Mouse (Mus musculus) midbrain, embryonic 12.5 days (tissue): Measurements from ENCODE around the gene Ufsp2. TPM values are rescaled to one million over a fixed set of nuclear protein-coding genes. Genes with fewer than 3 reads are reported as not detected.
A peak's percentile ranks its signal among the peaks of the same experiment; 100 is the strongest.

ENCODE experiments used
- ATAC-seq: fragments of 200-750 bp; cut with Nextera tagmentation; 2 replicates; pipeline ENCODE4 v1.8.0; 2017; ENCODE audit warnings: low read depth, moderate TSS enrichment, moderate library complexity; ENCODE audit not compliant: low FRiP score
- H3K27ac ChIP-seq: fragments of 300-500 bp; sonication (generic); replicated peaks from 2 replicates; pipeline ENCODE4 v1.5.1; 2016; ENCODE audit warnings: mild to moderate bottlenecking
- H3K27me3 ChIP-seq: fragments of 300-500 bp; sonication (generic); 2 replicates; pipeline ENCODE4 v1.6.1; 2016; ENCODE audit warnings: mild to moderate bottlenecking
- H3K36me3 ChIP-seq: fragments of 300-500 bp; sonication (generic); 2 replicates; pipeline ENCODE4 v1.6.1; 2016
- H3K4me1 ChIP-seq: fragments of 300-500 bp; sonication (generic); 2 replicates; pipeline ENCODE4 v1.6.1; 2016
- H3K4me2 ChIP-seq: fragments of 300-500 bp; sonication (generic); replicated peaks from 2 replicates; pipeline ENCODE4 v1.6.1; 2016; ENCODE audit warnings: mild to moderate bottlenecking, moderate library complexity
- H3K4me3 ChIP-seq: fragments of 300-500 bp; sonication (generic); 2 replicates; pipeline ENCODE4 v1.5.1; 2016; ENCODE audit warnings: mild to moderate bottlenecking
- H3K9ac ChIP-seq: fragments of 300-500 bp; sonication (generic); replicated peaks from 2 replicates; pipeline ENCODE4 v1.6.1; 2016; ENCODE audit warnings: mild to moderate bottlenecking, moderate library complexity
- H3K9me3 ChIP-seq: fragments of 300-500 bp; sonication (generic); 2 replicates; pipeline ENCODE4 v1.6.1; 2016; ENCODE audit warnings: mild to moderate bottlenecking
- WGBS: fragments of 180-500 bp; shearing (Covaris S2); methylation state at CpG from one replicate; pipeline ENCODE4 v1.1.7; 2016; 5-methylcytosine and 5-hydroxymethylcytosine counted together
- polyA plus RNA-seq: library from polyadenylated mRNA; unstranded; fragments of >200 nt; fragmentation: Nextera tagmentation; extraction: Ambion mirVana; gene quantifications from 2 replicates; pipeline ENCODE4 v1.2.1, GENCODE M21; 2016

Ufsp2 gene
- 54.5 and 56.5 TPM in 2 replicates for polyA plus RNA-seq

GRCm38 (mm10) chr8:45975126-45975836, at the start of gene Ufsp2, which contains the start of gene 1700029J07Rik:
Gene Ufsp2 (plus strand): TSS chr8:45975528.
Gene 1700029J07Rik (minus strand): TSS chr8:45975252.
- WGBS: under 1% methylated on average over 57 of the region's 57 CpGs
- no peaks in the 10 kb centered on the region for H3K9me3 ChIP-seq
- H3K4me3 ChIP-seq: peak within 1 kb of the TSS; percentile 63
- peak within 1 kb of the TSS; percentile 67 for H3K4me2 ChIP-seq
- peak; percentile 99 for ATAC-seq
- no peaks in the 10 kb centered on the region for H3K27me3 ChIP-seq
- H3K4me1 ChIP-seq: peaks cover 16% of the 10 kb centered on the region
- H3K27ac ChIP-seq: peak within 1 kb of the TSS; percentile 64
- peak within 1 kb of the TSS; percentile 60 for H3K9ac ChIP-seq
- peaks cover 6% of the 10 kb centered on the region; the same call in 1 of the 2 replicates for H3K36me3 ChIP-seq

- H3K9me3 ChIP-seq: 0 out of 2 replicates have a peak, but pooled peaks cover 5% of the 10 kb centered on the region
- 0 out of 2 replicates have a peak within 1 kb of the TSS, but pooled peaks have one; percentile 29 for H3K9ac ChIP-seq
- H3K27ac ChIP-seq: no peak within 1 kb of the TSS
- no peaks in the 10 kb centered on the region; the same call in 1 of the 2 replicates for H3K4me1 ChIP-seq
- H3K4me3 ChIP-seq: peak within 1 kb of the TSS; percentile 34
- ATAC-seq: peak; percentile 89
- H3K4me2 ChIP-seq: peak within 1 kb of the TSS; percentile 50
- H3K36me3 ChIP-seq: no peaks in the 10 kb centered on the region
- no peaks in the 10 kb centered on the region for H3K27me3 ChIP-seq
- 2% methylated on average over 23 of the region's 23 CpGs for WGBS
Observed at GRCm38 (mm10) chr8:45934582-45935014, 40.7 kb upstream of the Ufsp2 start, which contains the start of gene Ccdc110. Gene Ccdc110 (plus strand): TSS chr8:45934619.

- H3K27me3 ChIP-seq: no peaks in the 10 kb centered on the region
- H3K4me2 ChIP-seq: no peak overlapping the region
- no peaks in the 10 kb centered on the region; the same call in 1 of the 2 replicates for H3K4me1 ChIP-seq
- H3K27ac ChIP-seq: no peak overlapping the region
- H3K9me3 ChIP-seq: no peaks in the 10 kb centered on the region
- H3K4me3 ChIP-seq: no peak overlapping the region
- 89% methylated on average over 9 of the region's 9 CpGs for WGBS
- no peaks in the 10 kb centered on the region for H3K36me3 ChIP-seq
- no peak for ATAC-seq
- no peak overlapping the region for H3K9ac ChIP-seq
Observed at GRCm38 (mm10) chr8:45936986-45937385, 38.3 kb upstream of the Ufsp2 start.

GRCm38 (mm10) chr8:45946283-45946682, 29.0 kb upstream of the Ufsp2 start:
- H3K4me1 ChIP-seq: no peaks in the 10 kb centered on the region; the same call in 1 of the 2 replicates
- no peaks in the 10 kb centered on the region for H3K36me3 ChIP-seq
- 92% methylated on average over 4 of the region's 4 CpGs for WGBS
- no peak overlapping the region for H3K4me3 ChIP-seq
- H3K9me3 ChIP-seq: no peaks in the 10 kb centered on the region
- no peak for ATAC-seq
- H3K27ac ChIP-seq: no peak overlapping the region
- no peaks in the 10 kb centered on the region for H3K27me3 ChIP-seq
- H3K9ac ChIP-seq: no peak overlapping the region
- no peak overlapping the region for H3K4me2 ChIP-seq

- H3K9ac ChIP-seq: no peak overlapping the region
- H3K4me1 ChIP-seq: no peaks in the 10 kb centered on the region; the same call in 1 of the 2 replicates
- H3K27ac ChIP-seq: no peak overlapping the region
- 55% methylated on average over 2 of the region's 2 CpGs for WGBS
- no peak overlapping the region for H3K4me2 ChIP-seq
- no peaks in the 10 kb centered on the region for H3K9me3 ChIP-seq
- ATAC-seq: no peak
- no peak overlapping the region for H3K4me3 ChIP-seq
- H3K27me3 ChIP-seq: no peaks in the 10 kb centered on the region
- no peaks in the 10 kb centered on the region for H3K36me3 ChIP-seq
Observed at GRCm38 (mm10) chr8:45950622-45951021, 24.7 kb upstream of the Ufsp2 start.

- H3K4me3 ChIP-seq: no peak overlapping the region
- no peaks in the 10 kb centered on the region for H3K9me3 ChIP-seq
- H3K9ac ChIP-seq: no peak overlapping the region
- H3K4me2 ChIP-seq: no peak overlapping the region
- no peak overlapping the region for H3K27ac ChIP-seq
- 93% methylated on average over 12 of the region's 12 CpGs for WGBS
- no peaks in the 10 kb centered on the region for H3K36me3 ChIP-seq
- ATAC-seq: no peak
- H3K27me3 ChIP-seq: no peaks in the 10 kb centered on the region
- H3K4me1 ChIP-seq: peaks cover 11% of the 10 kb centered on the region
Observed at GRCm38 (mm10) chr8:45970894-45971293, 4.4 kb upstream of the Ufsp2 start.

- no peaks in the 10 kb centered on the region for H3K27me3 ChIP-seq
- H3K27ac ChIP-seq: no peak overlapping the region
Observed at GRCm38 (mm10) chr8:45973988-45974505, 1.3 kb upstream of the Ufsp2 start.

GRCm38 (mm10) chr8:45975837-45976468, 625 bp downstream of the Ufsp2 start:
- Histone ChIP-seq H3K9ac (peak overlapping the region; percentile 60), H3K4me1 (peaks cover 16% of the 10 kb centered on the region), H3K4me2 (peak overlapping the region; percentile 67), H3K27ac (no peak overlapping the region), H3K27me3 (no peaks in the 10 kb centered on the region), H3K9me3 (no peaks in the 10 kb centered on the region), H3K36me3 (peaks cover 8% of the 10 kb centered on the region), H3K4me3 (peak overlapping the region; percentile 63)
- ATAC-seq: no peak
- WGBS: 72% methylated on average over 11 of the region's 11 CpGs

More at GRCm38 (mm10) chr8:45973988-45974505, 1.3 kb upstream of the Ufsp2 start:
- Histone ChIP-seq H3K4me3 (no peak overlapping the region), H3K9me3 (no peaks in the 10 kb centered on the region), H3K9ac (no peak overlapping the region), H3K4me1 (peaks cover 16% of the 10 kb centered on the region), H3K4me2 (peak overlapping the region; percentile 67), H3K36me3 (peaks cover 6% of the 10 kb centered on the region; the same call in 1 of the 2 replicates)
- WGBS: 78% methylated on average over 7 of the region's 8 CpGs
- ATAC-seq: no peak

- H3K27ac ChIP-seq: no peak overlapping the region
- H3K4me3 ChIP-seq: no peak overlapping the region
- H3K36me3 ChIP-seq: peaks cover 32% of the 10 kb centered on the region
- no peak for ATAC-seq
- no peak overlapping the region for H3K4me2 ChIP-seq
- WGBS: 88% methylated on average over 3 of the region's 3 CpGs
- no peaks in the 10 kb centered on the region for H3K9me3 ChIP-seq
- no peaks in the 10 kb centered on the region for H3K4me1 ChIP-seq
- H3K27me3 ChIP-seq: no peaks in the 10 kb centered on the region
- H3K9ac ChIP-seq: no peak overlapping the region
Observed at GRCm38 (mm10) chr8:45986665-45987064, 11.3 kb downstream of the Ufsp2 start.

GRCm38 (mm10) chr8:45988189-45988588, 12.9 kb downstream of the Ufsp2 start:
- no peak overlapping the region for H3K9ac ChIP-seq
- no peak overlapping the region for H3K4me2 ChIP-seq
- no peak overlapping the region for H3K4me3 ChIP-seq
- WGBS: 64% methylated on average over 2 of the region's 2 CpGs
- ATAC-seq: no peak
- peaks cover 24% of the 10 kb centered on the region for H3K36me3 ChIP-seq
- no peaks in the 10 kb centered on the region for H3K9me3 ChIP-seq
- H3K27me3 ChIP-seq: no peaks in the 10 kb centered on the region
- no peaks in the 10 kb centered on the region for H3K4me1 ChIP-seq
- no peak overlapping the region for H3K27ac ChIP-seq

- H3K4me1 ChIP-seq: no peaks in the 10 kb centered on the region
- 96% methylated on average over 4 of the region's 4 CpGs for WGBS
- peaks cover 28% of the 10 kb centered on the region for H3K36me3 ChIP-seq
- no peak overlapping the region for H3K4me3 ChIP-seq
- H3K9me3 ChIP-seq: no peaks in the 10 kb centered on the region
- no peak overlapping the region for H3K27ac ChIP-seq
- H3K9ac ChIP-seq: no peak overlapping the region
- H3K27me3 ChIP-seq: no peaks in the 10 kb centered on the region
- no peak for ATAC-seq
- H3K4me2 ChIP-seq: no peak overlapping the region
Observed at GRCm38 (mm10) chr8:45990631-45991310, 15.4 kb downstream of the Ufsp2 start.
